Mouse (Mus musculus) ES-Bruce4 (cell line): Measurements from ENCODE around the gene Hs3st4.

Experiments
- CTCF ChIP-seq: IDR thresholded peaks from one replicate; pipeline ENCODE4 v1.8.1; 2011; ENCODE audit warnings: low read depth, low read length
- EP300 ChIP-seq: IDR thresholded peaks from 2 replicates; pipeline ENCODE4 v1.6.1; 2011; ENCODE audit warnings: low read depth, low read length; ENCODE audit not compliant: insufficient read depth

DNA sequence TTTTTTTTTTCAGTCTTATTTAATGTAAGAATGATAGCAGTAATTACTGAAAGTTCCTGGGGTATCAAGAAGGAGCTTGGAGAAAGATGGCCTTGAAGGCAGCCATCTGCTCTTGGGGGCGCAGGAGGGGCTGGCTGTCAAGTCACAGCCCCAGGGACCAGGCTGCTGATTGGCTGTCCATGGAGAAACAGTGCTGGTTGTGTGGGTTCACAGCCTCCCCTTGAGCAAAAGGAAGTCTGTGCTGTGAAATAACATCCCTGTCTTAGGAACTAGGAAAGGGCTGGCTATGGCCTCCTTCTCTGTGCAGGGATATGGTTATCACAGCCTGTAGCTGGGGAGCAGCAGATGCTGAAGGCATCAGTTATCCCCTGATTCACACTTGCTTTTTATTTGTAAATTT, 183.6 kb downstream of the Hs3st4 start:
- TF ChIP-seq CTCF (no peak), EP300 (no peak)
